Mouse (Mus musculus) myocyte (in vitro differentiated cells): Measurements from ENCODE around the gene Etfrf1.

Experiments used
- CEBPB ChIP-seq: IDR thresholded peaks from 2 replicates; pipeline ENCODE4 v1.6.1; 2011; ENCODE audit warnings: mild to moderate bottlenecking, moderate library complexity; ENCODE audit not compliant: poor library complexity, insufficient read depth, severe bottlenecking
- E2F4 ChIP-seq: IDR thresholded peaks from one replicate; pipeline ENCODE4 v1.6.1; 2011; ENCODE audit warnings: mild to moderate bottlenecking, control low read depth, moderate library complexity; ENCODE audit not compliant: insufficient read depth
- MAX ChIP-seq: IDR thresholded peaks from one replicate; pipeline ENCODE4 v1.6.1; 2011; ENCODE audit warnings: low read depth, mild to moderate bottlenecking, control low read depth
- MYOD1 ChIP-seq, 3 experiments: IDR thresholded peaks; one replicate each; pipeline ENCODE4 v1.6.1; 2011; ENCODE audit warnings: control low read depth in 2 of 3, low read depth in 2 of 3, mild to moderate bottlenecking in 2 of 3, moderate library complexity in 1 of 3; ENCODE audit not compliant: insufficient read length in 2 of 3, control insufficient read depth in 1 of 3
- POLR2A ChIP-seq: IDR thresholded peaks from one replicate; pipeline ENCODE4 v1.6.1; 2011; ENCODE audit warnings: low read depth, mild to moderate bottlenecking, control low read depth, moderate library complexity; ENCODE audit not compliant: insufficient read length
- POLR2AphosphoS2 ChIP-seq: IDR thresholded peaks from one replicate; pipeline ENCODE4 v1.6.1; 2011; ENCODE audit warnings: low read depth, control low read depth; ENCODE audit not compliant: insufficient read length
- TCF12 ChIP-seq: IDR thresholded peaks from one replicate; pipeline ENCODE4 v1.6.1; 2011; ENCODE audit warnings: mild to moderate bottlenecking, control low read depth; ENCODE audit not compliant: poor library complexity, insufficient read depth, severe bottlenecking
- TCF3 ChIP-seq: IDR thresholded peaks from one replicate; pipeline ENCODE4 v1.6.1; 2011; ENCODE audit warnings: low read depth, control low read depth; ENCODE audit not compliant: insufficient read length
- USF1 ChIP-seq: IDR thresholded peaks from one replicate; pipeline ENCODE4 v1.6.1; 2011; ENCODE audit warnings: low read depth, mild to moderate bottlenecking, control low read depth, moderate library complexity

GRCm38 (mm10) chr6:145226296-145226695 is 15.4 kb downstream of the Etfrf1 start:
- TF ChIP-seq POLR2A = no peak
- TF ChIP-seq MYOD1 (IDR thresholded peaks at IDR 0.05; ENCODE audit: control insufficient read depth in 1 of 3, insufficient read length in 2 of 3, low read depth in 2 of 3) = no peak
- TF ChIP-seq E2F4 = no peak
- TF ChIP-seq USF1 = no peak
- TF ChIP-seq POLR2AphosphoS2 = no peak
- no peak for TF ChIP-seq TCF12
- TF ChIP-seq MAX = no peak
- TF ChIP-seq CEBPB = no peak
- TF ChIP-seq TCF3 = no peak
